Mouse (Mus musculus) WW6 (cell line): ENCODE data around the gene Snx8.
"Not testable (repeated sequence)": the region's sequence is repeated elsewhere in the genome, so short reads cannot be mapped to it uniquely, and the experiment has no call there.

Source experiments
- DNase-seq: peaks from one replicate; pipeline ENCODE4 v3.0.0-alpha.2; 2013; ENCODE audit warnings: low read depth, low spot score

The Snx8 gene

DNA sequence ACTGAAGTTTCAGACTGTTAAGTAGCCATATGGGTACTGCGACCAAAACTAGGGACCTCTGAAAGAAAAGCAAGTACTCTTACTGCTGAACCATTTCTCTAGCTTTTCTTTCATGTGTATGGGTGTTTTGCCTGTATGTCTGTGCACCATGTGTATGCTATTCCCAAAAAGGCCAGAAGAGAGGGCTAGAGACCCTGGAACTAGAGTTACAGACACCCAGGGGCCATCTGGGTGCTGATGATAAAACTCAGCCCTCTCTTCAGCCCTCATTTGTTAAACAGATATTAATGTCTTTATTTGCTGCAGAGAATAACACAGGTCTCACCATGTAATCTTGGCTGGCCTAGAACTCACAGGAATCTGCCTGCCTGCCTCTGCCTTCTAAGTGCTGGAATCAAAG lies 4.6 kb downstream of the Snx8 start:
- DNase-seq = no peak

DNA sequence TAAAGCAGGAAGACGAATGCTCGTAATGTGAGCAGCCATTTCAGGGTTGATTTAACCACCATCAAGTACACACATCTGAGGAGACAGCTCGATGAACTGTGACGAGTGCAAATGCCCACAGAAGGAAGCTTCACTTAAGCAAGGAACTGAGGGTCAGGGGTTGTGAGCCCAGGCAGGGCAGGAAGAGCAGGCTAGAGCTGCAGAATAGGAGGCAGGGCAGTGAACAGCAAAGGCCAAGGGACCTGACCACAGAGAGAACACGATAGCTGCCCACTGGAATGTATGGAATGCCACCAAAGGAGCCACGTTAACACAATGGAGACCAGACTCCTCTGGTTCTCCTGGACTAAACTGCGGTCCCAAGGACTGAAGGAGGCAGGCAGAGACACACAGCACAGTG lies 5.5 kb downstream of the Snx8 start:
- DNase-seq = no peak

DNA sequence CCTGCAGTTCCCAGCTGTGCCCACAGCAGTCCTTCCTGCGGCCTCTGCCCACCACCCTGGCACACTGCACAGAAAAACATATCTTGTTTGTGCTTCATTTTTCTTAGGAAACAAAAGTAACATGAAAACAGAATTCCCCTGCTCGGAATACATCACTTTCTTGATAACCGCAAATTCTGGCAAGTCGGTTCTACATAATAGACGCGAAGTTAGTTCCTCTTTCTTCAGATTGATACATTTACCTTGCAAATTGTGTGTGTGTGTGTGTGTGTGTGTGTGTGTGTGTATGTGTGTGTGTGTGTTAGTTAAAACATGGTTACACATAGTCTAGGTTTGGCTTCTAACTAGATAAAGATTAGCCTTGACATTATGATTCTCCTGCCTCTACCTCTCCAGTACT lies 6.4 kb downstream of the Snx8 start:
- no peak for DNase-seq

DNA sequence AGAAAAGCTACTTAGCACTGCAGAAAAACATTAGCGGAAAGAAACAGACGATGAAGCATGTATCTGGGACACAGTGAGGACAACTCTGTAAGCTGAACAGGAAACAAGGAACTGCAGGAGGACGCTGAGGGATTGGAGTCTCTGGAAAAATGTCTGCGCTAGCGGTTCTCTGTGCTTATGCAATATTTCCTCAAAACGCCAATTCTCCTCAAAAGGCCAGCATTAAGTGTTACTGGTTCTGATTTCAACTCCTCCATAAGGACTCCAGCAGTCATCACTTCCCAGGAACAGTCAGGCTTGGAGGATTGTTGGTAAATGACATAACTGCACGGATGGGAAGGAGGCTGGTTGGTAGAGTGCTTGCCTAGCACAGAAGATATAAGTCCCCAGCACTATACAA lies 7.9 kb downstream of the Snx8 start:
- DNase-seq = no peak

DNA sequence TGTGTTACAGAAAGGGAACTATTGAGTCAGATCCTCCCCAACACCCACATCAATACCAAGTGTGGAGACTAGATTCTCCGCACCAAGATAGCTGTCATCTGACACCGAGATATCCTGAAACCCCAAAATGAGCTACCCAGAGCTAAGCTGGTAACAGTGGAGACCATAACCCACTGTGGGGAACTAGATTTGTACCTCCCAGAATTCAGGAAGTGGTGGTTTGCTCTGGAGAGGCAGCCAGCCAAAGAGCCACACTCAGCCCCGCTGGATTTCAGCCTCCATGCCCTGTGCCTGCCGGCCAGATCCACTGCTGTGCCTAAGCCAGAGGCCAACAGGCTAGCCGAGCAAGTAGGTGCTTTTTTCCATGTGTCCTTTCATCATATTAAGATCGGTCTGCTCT lies 9.8 kb downstream of the Snx8 start:
- no peak for DNase-seq

DNA sequence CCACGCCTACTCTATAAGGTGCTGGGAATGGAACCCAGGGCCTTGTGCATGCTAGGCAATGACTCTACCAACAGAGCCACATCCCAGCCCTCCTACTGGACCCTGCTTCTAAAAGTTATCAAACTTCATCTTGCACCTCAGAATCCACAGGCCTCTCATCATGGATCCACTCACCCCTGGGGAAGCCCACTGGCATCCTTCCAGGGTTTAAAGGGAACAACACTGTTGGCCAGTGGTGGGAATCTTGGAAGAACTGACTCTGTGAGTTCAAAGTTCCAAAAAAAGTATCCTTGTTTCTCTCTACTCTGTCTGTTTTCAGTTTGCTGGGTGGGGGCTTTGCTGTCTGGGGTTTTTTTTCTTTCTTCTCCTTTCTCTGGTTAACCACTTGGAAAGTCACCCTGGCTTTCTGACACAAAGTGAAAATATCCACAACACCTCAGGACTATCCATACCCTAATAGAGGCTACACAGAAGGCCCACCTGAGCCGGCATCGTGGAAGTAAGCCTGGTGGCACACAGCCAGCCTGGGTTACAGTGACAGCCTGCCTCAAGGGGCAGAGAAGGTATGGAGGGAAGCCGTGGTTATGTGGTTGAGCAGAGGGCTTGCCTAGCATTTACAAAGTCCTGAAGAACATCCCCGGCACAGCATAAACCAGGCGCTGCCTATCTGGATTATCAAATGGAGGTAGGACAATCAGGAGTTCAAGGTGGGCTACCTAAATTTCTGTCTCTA lies 10.8 kb downstream of the Snx8 start:
- DNase-seq = no peak

DNA sequence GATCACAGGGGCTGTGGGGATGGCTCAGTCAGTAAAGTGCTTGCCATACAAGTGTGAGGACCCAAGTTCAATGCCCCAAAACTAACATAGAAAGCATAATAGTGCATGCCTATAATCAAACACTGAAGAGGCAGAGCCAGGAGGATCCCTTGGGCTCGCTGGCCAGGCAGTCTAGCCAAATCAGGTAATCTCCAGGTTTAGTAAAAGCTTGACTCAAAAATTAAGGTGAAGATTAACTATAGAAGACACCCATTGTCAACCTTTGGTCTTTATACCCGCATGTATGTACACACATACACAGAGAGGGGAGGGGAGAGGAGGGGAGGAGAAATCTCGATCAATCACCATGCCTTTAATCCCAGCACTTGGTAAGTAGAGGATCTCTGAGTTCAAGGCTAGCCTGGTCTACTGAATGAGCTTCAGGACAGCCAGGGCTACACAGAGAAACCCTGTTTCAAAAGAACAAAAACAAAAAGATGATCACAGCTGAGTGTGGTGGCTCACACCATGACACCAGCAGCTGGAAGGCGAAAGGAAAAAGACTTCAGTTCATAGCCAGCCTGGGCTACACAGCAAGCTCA lies 13.7 kb downstream of the Snx8 start:
- DNase-seq = no peak

DNA sequence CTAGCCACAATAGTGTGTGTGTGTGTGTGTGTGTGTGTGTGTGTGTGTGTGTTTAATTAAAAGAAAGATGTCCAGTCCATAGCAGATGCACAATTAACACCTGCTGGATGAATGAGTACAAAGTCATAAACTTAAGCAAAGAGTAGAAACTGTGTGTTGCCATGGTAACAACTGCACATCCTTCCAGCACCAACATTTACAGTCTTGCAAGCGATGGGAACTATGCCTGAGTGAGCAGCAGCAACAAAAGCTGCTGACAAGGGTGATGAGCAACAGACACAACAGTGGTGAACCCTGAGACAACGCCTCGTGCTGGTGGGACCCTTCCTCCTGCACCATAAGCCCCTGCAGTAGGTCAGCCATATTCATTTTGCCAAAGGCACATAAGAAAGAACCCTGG lies 14.8 kb downstream of the Snx8 start:
- no peak for DNase-seq

DNA sequence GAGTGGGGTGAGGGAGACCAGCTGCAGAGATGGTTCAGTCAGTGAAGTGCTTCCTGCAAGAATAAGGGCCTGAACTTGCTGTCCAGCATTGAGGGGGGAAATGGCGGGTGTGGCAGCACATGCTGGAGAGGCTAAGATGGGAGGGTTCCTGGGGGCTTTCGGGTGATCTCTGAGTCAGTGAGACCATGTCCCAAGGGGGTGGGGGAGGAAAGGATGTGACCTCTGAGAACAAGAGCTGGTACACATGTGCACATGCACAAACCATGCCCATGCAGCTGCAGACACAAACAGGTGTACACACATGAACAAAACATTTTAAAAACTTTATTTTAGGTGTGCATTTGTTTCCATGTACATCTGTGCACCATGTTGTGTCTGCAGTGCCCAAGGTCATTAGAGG lies 15.4 kb downstream of the Snx8 start:
- no peak for DNase-seq

DNA sequence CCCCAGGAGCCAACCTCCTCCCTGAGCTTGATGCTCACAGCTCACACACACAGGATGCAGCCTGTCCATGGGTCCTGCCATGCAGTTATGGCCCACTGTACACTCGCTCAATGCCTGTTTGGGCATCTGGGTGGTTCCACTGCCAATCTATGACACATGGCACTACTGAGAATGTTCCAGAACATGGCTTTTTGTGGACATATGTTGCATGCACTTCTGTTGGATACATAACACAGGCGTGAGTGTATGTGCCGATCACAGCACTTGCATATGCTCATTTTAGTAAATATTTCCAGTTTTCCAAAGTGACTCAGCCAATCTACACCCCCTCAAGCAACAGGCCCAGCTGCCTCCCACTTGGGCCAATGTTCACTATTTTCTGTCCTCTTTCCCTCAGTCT lies 17.4 kb downstream of the Snx8 start:
- no peak for DNase-seq

DNA sequence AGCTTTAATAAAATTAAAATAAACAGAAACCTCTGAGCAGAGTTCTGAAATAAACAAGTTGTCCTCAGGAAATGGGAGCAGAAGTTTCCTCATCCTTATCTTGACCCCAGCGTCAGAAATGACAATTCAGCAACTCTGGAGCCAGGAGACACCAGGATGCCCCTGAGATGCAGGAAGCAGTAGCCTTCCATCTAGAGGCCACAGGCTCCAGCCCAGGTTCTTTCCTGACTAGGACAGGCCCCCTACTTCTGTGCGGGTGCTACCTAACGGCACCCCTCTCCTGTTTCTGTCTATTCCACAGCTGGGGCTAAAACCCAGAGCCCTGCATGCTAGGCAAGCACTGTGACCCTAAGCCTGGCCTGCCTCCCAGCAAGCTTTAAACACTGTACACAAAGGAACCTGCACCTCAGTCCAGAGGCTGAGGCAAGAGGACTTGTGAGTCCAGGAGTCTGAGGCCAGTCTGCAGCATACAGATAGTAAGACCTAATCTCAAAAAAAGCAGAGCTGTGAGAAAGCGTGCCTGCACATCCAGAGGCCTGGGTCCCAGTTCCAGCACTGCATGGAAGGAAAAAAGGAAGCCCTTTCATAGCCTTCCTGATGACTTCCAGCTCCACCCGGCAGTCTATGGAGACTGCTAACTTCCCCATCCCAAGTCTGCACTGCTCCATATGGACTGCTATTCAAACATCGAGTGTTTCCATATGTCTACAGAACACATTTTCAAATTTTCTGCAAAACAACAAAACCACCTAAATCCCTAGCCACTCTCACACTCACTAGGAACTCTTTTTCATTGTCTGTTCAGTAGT lies 18.4 kb downstream of the Snx8 start:
- no peak for DNase-seq

DNA sequence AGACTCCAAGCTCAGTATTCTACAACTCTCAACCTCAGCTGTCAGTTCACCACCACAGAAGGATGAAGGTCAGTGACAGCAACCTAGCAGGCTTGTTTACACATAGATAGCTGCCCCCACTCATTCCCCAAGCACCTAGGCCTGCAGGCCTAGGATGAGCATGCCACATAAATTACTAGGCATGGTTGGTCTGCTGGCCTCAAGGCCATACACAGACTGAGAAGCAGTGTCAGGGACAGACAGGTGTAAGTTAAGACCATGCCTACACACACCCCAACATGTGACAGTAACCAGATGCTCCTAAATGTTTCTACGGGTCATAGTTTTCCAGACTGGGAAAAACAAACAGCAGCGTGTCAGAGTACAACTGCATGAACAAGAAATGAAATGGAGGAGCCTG lies 19.6 kb downstream of the Snx8 start:
- DNase-seq = no peak

DNA sequence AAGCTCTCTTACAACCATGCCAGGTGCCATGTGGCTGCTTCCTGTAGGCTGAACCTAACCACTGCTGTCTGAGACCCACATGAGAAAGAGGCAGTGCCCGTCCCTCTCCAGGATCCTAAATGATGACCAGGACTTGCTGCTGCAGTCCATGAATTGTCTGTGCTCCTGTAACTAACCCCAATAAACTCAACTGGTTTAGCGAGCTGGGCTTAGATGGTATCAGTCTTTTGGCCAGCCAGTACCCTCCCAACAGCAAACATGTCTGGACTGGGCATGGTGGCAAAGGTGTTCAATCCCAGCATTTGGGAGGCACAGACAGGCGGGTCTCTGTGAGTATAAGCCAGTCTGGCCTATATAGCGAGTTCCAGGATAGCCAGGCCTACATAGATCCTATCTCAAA lies 20.1 kb downstream of the Snx8 start:
- DNase-seq = no peak

DNA sequence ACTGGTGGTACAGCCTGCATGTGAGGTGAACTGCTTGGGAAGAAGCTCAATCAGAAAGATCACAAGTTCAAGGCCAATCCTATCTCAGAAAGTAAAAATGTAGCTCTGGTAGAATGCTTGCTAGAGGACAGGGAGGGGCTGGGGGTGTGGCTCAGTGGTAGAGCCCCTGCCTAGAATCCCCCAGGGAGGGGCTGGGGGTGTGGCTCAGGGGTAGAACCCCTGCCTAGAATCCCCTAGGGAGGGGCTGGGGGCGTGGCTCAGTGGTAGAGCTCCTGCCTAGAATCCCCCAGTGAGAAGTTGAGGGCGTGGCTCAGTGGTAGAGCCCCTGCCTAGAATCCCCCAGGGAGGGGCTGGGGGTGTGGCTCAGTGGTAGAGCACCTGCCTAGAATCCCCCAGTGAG lies 20.9 kb downstream of the Snx8 start:
- not testable (repeated sequence) for DNase-seq

DNA sequence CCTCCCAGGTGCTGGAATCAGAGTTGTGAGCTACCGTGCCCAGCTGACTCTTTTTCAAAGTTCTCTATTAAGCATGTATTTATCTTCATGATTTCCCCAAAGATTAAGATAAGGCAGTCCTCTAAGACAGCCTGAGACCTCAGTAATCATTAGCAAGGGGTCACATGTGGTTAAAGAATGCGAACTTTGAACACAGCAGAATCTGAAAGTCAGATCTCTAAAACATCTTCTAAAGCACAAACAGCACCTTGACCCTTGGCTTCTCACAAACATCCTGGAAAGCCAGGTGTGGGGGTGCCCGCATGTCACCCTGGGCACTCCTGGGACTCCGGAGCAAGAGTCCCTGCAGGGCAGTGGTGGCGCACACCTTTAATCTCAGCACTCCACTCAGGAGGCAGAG lies 24.6 kb downstream of the Snx8 start:
- no peak for DNase-seq

DNA sequence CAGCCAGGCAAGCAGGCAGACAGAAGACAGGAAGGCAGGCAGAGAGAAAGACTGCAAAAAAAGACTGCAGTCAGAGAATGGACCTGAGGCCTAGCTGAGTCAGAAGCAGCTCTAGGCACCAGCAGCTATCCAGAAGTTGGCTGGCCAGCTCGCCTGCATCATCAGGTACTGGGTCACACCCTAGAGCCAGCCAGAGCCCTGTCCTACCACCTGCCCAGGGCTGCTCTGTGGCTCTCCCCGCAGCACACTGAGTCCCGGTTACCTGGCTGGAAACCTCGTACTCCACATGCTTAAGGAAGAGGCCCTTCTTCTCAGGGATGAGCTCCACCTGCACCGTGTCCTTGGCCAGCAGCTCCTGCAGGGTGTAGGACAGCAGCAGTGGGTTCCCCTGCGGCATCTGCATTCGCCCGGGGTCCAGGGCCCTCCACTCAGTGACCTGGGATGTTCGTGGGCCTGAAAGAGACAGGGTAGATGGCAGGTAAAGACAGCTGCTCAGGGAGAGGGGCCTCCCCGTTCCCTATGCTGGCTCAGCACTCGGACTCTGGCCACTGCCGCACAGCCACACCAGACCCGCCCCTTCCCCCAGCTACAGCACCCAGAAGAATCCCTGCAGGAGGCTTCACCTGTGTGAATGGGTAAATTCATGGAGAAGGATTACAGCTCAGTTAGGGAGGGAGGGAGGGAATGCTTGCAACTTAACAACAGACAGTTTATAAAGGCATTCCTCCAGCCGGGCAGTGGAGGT lies 29.0 kb downstream of the Snx8 start:
- DNase-seq = no peak

DNA sequence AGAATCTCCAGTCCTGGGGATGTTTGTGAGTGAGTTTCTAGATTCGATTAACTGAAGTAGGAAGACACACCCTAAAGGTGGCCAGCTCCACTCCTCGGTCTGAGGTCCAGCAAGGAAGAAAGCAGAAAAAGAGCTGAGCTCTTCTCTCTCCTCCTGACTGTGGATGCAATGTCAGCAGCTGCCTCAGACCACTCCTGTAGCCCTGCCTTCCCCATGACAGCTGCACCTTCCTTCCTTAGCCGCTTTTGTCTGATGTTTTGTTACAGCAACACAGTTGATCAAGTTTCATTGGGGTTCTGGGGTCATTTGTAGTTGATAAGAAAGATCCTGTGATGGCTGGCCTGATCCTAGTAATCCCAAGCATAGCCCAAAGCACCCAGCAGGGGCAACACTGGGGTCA lies 31.6 kb downstream of the Snx8 start:
- DNase-seq = no peak

DNA sequence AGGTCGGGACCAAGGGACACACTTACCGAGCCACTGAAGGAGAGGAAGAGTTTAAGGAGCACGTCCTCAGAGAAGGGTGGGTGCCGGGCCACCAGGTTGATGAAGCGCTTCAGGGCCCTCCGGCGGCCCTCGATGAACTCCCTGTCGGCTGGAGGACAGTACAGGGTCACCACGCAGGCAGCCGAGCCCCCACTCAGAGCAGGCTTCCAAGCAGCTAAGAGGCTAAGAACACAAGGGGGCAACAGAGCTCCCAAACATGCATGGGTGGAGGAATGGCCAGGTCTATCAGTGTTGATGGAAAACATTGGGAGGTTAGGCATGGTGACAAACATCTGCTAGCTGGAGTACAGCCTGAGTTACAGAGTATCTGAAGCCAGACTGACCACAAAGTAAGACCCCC lies 33.1 kb downstream of the Snx8 start:
- no peak for DNase-seq

DNA sequence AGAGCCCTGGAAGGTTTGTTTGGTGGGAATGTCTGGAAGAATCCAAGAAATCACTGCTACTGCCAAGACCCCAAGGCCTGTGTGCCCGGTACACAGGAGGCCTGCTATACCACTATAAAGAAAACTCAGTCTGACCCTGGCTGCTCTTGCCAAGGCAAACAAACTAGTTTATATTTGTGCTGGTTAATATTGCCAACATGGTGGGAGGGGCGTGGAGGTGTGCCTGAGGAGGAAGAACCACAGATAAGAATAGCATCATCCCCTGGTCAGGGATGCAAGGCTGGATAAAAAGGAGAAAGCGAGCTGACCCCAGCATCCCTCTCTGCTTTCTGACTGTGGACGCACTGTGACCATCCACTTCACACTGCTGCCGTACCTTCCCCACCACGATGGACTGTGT lies 36.7 kb downstream of the Snx8 start:
- DNase-seq = no peak

DNA sequence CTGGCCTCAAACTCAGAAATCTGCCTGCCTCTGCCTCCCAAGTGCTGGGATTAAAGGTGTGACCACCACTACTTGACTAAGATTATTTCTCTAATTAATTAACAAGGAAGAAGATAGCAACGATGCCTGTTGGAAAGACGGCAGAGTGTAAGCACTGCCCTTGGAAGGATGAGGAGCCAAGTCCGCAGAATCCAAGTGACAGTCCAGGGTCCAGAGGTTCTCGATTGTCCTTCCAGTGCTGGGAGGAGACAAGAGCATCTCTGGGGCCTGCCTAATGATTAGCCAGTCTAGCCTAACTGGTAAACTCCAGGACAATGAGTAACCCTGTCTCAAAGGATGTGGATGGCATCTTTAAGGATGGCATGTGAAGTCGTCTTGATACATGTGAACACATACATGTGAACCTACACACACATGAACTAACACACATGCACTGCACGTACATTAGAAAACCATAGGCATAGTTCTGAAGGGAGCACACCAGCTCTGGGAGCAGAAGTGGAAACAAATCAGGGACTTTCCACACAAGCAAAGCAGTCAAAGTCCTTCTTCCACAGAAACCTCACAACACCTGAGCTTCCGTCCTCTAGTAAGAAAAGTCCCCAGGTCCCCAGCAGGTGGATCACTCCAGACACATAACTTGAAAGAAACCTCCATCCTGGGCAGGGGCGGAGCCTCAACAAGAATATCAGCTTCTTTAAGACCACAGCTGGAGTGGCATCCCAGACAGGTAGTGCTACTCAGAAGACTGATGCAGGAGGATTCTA lies 38.1 kb downstream of the Snx8 start:
- DNase-seq = no peak

DNA sequence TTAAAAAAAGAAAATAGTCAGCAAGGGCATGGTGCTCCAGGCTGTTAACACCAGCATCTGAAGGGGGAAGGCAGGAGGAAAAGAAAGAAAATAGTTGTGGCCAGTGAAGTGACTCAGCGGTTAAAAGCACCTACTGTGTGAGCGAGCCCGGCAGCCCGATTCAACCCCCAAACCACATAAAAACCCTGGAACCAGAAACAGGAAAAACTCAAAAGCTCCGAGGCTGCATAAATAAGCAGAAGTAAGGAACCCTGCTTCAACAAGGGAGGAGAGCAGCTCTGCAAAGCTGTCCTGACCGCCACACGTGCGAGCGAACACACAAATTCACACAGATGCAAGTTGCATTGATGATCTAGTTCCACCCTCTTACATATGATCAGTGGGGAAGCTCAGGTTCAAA lies 39.2 kb downstream of the Snx8 start:
- no peak for DNase-seq

DNA sequence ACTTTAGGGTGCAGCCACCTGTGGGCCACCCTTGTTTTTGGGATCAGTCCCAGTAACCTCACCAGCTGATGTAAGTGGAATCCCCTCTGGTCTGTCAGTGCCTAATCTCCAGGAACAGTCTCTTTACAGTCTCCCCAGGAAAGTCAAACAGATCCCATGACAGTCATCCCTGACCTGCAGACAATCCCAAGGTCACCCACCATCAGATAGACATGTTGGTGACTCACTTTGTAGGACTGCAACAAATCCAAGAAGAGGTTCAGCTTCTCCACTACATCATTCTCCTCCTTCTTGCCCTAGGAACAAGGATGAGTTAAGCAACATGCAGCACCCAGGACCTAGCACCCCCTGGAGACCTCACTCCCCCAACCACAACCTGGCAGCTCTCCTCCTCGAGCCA lies 43.0 kb downstream of the Snx8 start:
- no peak for DNase-seq
